Mouse (Mus musculus): ENCODE data around the gene Btk.

- TF ChIP-seq CTCF (conservative IDR thresholded peaks at IDR 0.05; ENCODE audit: low read length) (no peak), NANOG (IDR thresholded peaks at IDR 0.05; ENCODE audit: borderline replicate concordance, low read length) (no peak)
Measured at GRCm38 (mm10) chrX:134588997-134589396, 5.6 kb upstream of the Btk start.

Measured in E14TG2a.4 (cell line).